Mouse (Mus musculus) macrophage (primary cell): ENCODE measurements around the gene Scd1. TPM values are rescaled to one million over a fixed set of nuclear protein-coding genes. Genes with fewer than 3 reads are reported as not detected.

Source experiments
- H3K27ac ChIP-seq: fragments of 350-480 bp; formaldehyde crosslinking; 2 replicates; pipeline ENCODE4 v1.9.0; 2021
- H3K36me3 ChIP-seq: fragments of 350-480 bp; formaldehyde crosslinking; 2 replicates; pipeline ENCODE4 v1.9.0; 2021; ENCODE audit errors: inconsistent target
- H3K4me3 ChIP-seq: fragments of 350-480 bp; formaldehyde crosslinking; 2 replicates; pipeline ENCODE4 v1.9.0; 2021; ENCODE audit errors: inconsistent target
- H3K79me2 ChIP-seq: fragments of 350-480 bp; formaldehyde crosslinking; 2 replicates; pipeline ENCODE4 v1.9.0; 2021; ENCODE audit errors: inconsistent target
- WGBS: methylation state at CpG from one replicate; pipeline ENCODE4 v1.1.7; 2026; ENCODE audit warnings: inconsistent platforms; ENCODE audit not compliant: missing documents; 5-methylcytosine and 5-hydroxymethylcytosine counted together
- polyA plus RNA-seq: library from polyadenylated mRNA; stranded (reverse); fragments of 250-400 nt; gene quantifications from 3 replicates; pipeline ENCODE4 v1.2.4, GENCODE M21; 2018; ENCODE audit warnings: inconsistent platforms

Scd1 gene
- polyA plus RNA-seq, 1 experiment from 2014 or later = 4.9 TPM

DNA sequence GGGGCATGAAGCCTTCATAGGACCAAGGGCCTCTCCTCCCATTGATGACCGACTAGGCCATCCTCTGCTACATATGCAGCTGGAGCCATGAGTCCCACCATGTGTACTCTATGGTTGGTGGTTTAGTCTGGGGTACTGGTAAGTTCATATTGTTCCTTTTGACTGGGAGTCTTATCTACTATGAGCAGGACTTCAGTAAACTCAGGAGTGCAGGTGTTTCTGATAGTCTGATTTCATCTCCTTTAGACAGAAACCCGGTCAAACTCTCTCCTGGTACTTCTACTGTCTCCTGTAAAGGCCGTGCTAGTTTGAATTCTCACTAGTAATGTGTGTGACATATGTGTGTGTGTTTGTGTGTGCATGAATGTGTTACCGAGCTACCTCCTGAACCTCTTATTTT lies 41.9 kb downstream of the Scd1 start:
- 94% methylated on average over 4 of the region's 4 CpGs for WGBS
- Histone ChIP-seq H3K27ac (no peak overlapping the region), H3K79me2 (no peaks in the 10 kb centered on the region), H3K4me3 (no peak overlapping the region), H3K36me3 (no peaks in the 10 kb centered on the region)

DNA sequence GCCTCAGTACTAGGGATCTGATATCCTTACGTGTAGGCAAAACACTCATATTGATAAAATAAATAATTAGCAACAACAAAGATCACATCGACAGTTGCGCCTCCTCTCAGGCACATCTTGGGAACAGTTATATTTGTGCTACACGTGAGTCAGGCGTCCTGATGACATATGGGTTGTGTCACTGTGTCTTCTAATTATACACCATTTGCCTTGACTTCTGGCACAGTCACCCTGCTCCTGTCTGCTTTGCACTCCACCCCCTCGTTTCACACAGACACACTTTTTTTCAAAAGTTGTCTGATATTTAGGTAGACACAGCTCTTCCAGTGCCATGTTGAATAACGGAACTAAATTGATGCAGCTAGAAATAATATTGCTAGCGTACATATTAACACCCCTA lies 43.6 kb downstream of the Scd1 start:
- no peaks in the 10 kb centered on the region for H3K79me2 ChIP-seq
- no peak overlapping the region for H3K27ac ChIP-seq
- WGBS = 76% methylated on average over 8 of the region's 8 CpGs
- H3K4me3 ChIP-seq = no peak overlapping the region
- no peaks in the 10 kb centered on the region for H3K36me3 ChIP-seq

DNA sequence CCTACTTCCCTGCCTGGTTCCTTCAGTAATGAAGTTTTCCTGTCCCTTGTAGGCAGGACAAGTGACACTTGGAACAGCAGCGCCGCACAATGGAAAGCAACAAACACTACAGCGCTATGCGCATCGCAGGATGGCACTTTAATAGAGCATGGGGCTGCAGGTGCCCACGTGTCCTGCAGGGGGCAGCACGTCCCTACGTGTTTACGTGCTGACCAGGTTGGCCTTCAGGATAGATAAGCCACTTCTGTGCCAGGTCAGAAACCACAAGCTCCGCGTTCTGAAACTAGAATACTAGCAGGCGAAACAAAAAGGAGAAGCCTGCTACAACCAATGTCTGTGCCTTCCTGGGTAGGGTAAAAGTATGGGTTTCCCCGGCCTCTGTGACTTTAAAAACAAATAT lies 44.1 kb downstream of the Scd1 start:
- Histone ChIP-seq H3K4me3 (no peak overlapping the region), H3K79me2 (no peaks in the 10 kb centered on the region), H3K36me3 (no peaks in the 10 kb centered on the region), H3K27ac (no peak overlapping the region)
- 13% methylated on average over 13 of the region's 13 CpGs for WGBS

DNA sequence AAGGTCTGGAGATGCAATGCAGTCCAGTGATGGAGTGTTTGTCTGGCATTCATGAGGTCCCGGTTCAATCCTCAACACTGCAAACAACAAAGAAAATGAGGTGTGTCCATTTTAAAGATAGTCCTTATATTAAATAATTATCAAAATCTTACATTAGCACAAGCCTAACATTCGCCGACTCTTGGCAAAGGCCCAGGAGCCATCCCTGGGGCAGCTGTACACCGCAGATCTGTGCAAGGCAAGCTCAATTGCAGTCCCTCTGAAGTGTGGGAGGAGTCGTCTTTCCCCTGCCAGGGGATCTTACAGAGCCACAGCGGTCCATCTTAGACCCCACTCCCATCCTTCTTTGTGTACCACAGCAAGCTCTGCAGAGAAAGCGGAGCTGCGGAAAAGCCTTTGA lies 49.0 kb downstream of the Scd1 start:
- Histone ChIP-seq H3K79me2 (no peaks in the 10 kb centered on the region), H3K4me3 (no peak overlapping the region), H3K36me3 (no peaks in the 10 kb centered on the region), H3K27ac (no peak overlapping the region)
- WGBS = 94% methylated on average over 8 of the region's 8 CpGs

DNA sequence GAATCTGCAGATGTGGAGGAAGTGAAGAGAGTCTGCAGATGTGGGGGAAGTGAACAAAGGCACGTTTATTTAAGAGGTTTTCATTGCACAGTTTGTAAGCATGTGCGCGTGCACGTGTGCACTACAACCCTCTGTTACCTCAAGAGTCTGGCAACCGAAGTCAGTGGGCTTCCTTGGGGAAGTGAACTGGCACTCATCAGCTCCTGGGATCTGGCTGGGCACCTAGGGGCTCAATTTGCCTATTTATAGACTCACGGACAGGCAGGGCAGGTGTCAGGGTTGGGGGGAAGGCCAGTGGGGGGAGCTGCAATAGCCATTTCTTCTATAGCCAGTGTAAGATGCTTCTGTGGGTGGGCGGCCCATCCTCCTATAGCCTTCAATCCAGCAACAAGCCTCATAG lies 55.9 kb downstream of the Scd1 start:
- Histone ChIP-seq H3K27ac (no peak overlapping the region), H3K4me3 (no peak overlapping the region), H3K79me2 (no peaks in the 10 kb centered on the region), H3K36me3 (no peaks in the 10 kb centered on the region)
- 82% methylated on average over 7 of the region's 7 CpGs for WGBS

DNA sequence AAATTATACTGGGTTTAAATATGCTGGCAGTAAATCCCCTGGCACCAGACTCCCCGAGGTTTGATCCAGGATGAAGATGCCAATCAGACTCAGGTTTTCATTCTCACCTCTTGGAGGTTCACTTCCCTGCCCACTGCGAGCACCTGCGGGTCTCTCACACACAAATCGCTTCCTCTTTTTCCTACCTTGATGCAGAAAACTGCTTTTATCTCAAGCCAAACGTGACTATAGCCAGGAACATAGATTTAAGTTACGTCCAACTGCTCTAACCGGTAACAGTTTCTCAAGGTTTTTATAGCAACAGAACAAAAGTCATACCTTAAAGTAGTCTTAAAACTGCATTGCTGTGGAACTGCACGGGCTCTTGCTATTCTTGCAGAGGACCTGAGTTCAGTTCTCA lies 58.0 kb downstream of the Scd1 start:
- Histone ChIP-seq H3K4me3 (no peak overlapping the region), H3K79me2 (no peaks in the 10 kb centered on the region), H3K36me3 (no peaks in the 10 kb centered on the region), H3K27ac (no peak overlapping the region)
- 69% methylated on average over 8 of the region's 8 CpGs for WGBS

Other genes with a start within 250 kb of the Scd1 start
- gene Pkd2l1, start 215.4 kb downstream of the Scd1 start, polyA plus RNA-seq = not detected in 3 replicates
- not detected in 3 replicates for gene Scd3, start 204.6 kb downstream of the Scd1 start, polyA plus RNA-seq
- gene Scd2, start 114.2 kb downstream of the Scd1 start, polyA plus RNA-seq = 51.1 to 117 TPM (median 106 TPM) in 3 replicates
- gene Scd4, start 74.8 kb downstream of the Scd1 start, polyA plus RNA-seq = 0.15 to 0.19 TPM (median 0.16 TPM) in 3 replicates
- gene Wnt8b, start 85.6 kb upstream of the Scd1 start, polyA plus RNA-seq = not detected in 3 replicates
- gene Sec31b, start 138.0 kb upstream of the Scd1 start, polyA plus RNA-seq = 0.06 to 0.42 TPM (median 0.11 TPM) in 3 replicates
- not detected in 3 replicates for gene Gm20538, start 145.0 kb upstream of the Scd1 start, polyA plus RNA-seq
- gene Ndufb8, start 147.6 kb upstream of the Scd1 start, polyA plus RNA-seq = 162 to 351 TPM (median 235 TPM) in 3 replicates
- gene Hif1an, start 155.0 kb upstream of the Scd1 start, polyA plus RNA-seq = 11.8 to 14.4 TPM (median 14.4 TPM) in 3 replicates